Mouse (Mus musculus) left cerebral cortex, adult 9 months (tissue): ENCODE measurements around the gene Smg9.

Source experiments
- DNase-seq, 2 experiments: peaks; one replicate each; pipeline ENCODE4 v3.0.0; 2022; ENCODE audit warnings: low spot score in 2 of 2

Gene Smg9

GRCm38 (mm10) chr7:24399256-24400081 is at the start of gene Smg9:
TSS of gene Smg9 (plus strand) at chr7:24399619.
- DNase-seq, result peak; percentile 94 to 97

GRCm38 (mm10) chr7:24355646-24356045 is 43.8 kb upstream of the Smg9 start:
- no peak for DNase-seq

- DNase-seq, result no peak
These were observed 43.3 kb upstream of the Smg9 start for GRCm38 (mm10) chr7:24356081-24356480.

GRCm38 (mm10) chr7:24357899-24358298 is 41.5 kb upstream of the Smg9 start:
- no peak for DNase-seq

GRCm38 (mm10) chr7:24359269-24359668 is 40.1 kb upstream of the Smg9 start:
- no peak for DNase-seq

GRCm38 (mm10) chr7:24361001-24361400 is 38.4 kb upstream of the Smg9 start:
- no peak for DNase-seq

- DNase-seq, result peak in 1 of 2 experiments; percentile 45
These were observed 36.2 kb upstream of the Smg9 start for GRCm38 (mm10) chr7:24363228-24363627.

GRCm38 (mm10) chr7:24364827-24365226 is 34.6 kb upstream of the Smg9 start:
- peak in 1 of 2 experiments; percentile 90 for DNase-seq

- no peak for DNase-seq
These were observed 34.0 kb upstream of the Smg9 start for GRCm38 (mm10) chr7:24365258-24366014.

GRCm38 (mm10) chr7:24366716-24367632 is 32.4 kb upstream of the Smg9 start:
- DNase-seq, result no peak

- DNase-seq, result no peak
These were observed 31.2 kb upstream of the Smg9 start for GRCm38 (mm10) chr7:24368226-24368625.

GRCm38 (mm10) chr7:24368946-24369345 is 30.5 kb upstream of the Smg9 start:
- DNase-seq, result no peak

- no peak for DNase-seq
These were observed 29.5 kb upstream of the Smg9 start, which contains the start of gene Kcnn4 for GRCm38 (mm10) chr7:24369731-24370541. TSS of gene Kcnn4 (plus strand) at chr7:24370263.

- DNase-seq, result no peak
These were observed 28.2 kb upstream of the Smg9 start for GRCm38 (mm10) chr7:24371012-24371808.

- DNase-seq, result no peak
These were observed 27.6 kb upstream of the Smg9 start for GRCm38 (mm10) chr7:24371809-24372145.

- DNase-seq, result no peak
These were observed 27.1 kb upstream of the Smg9 start for GRCm38 (mm10) chr7:24372300-24372699.

- DNase-seq, result no peak
These were observed 26.6 kb upstream of the Smg9 start for GRCm38 (mm10) chr7:24372786-24373185.

- peak in 1 of 2 experiments; percentile 33 for DNase-seq
These were observed 25.7 kb upstream of the Smg9 start for GRCm38 (mm10) chr7:24373538-24374379.

GRCm38 (mm10) chr7:24376456-24376855 is 23.0 kb upstream of the Smg9 start:
- DNase-seq, result no peak
